Mouse (Mus musculus) adrenal gland, postnatal 25 days (tissue): ENCODE data around the gene Zmynd8. TPM values are rescaled to one million over a fixed set of nuclear protein-coding genes. Genes with fewer than 3 reads are reported as not detected.

Experiments used
- DNase-seq: peaks from one replicate; pipeline ENCODE4 v3.0.0; 2021; ENCODE audit warnings: mixed read lengths
- total RNA-seq: library from RNA; stranded (reverse); gene quantifications from 2 replicates; pipeline ENCODE4 v1.2.3, GENCODE M21; 2021

Gene Zmynd8
- total RNA-seq, 1 experiment from 2014 or later: 73.1 TPM

DNA sequence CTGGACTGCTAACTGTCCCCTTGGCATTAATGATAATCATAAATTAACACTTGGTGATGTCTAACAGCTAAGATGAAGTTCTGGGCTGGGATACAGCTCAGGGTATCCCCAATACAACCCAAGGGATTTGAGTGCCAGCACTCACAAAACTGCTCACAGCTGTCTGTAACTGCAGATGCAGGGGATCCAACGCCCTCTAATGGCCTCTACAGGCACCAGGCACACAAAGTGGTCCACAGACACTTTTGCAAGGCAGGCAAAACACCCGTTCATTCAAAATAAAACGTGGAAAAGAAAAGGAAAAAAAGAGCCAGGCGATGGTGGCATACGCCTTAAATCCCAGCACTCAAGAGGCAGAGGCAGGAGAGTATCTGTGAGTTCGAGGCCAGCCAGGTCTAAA, 658 bp upstream of the Zmynd8 start:
- no peak for DNase-seq

DNA sequence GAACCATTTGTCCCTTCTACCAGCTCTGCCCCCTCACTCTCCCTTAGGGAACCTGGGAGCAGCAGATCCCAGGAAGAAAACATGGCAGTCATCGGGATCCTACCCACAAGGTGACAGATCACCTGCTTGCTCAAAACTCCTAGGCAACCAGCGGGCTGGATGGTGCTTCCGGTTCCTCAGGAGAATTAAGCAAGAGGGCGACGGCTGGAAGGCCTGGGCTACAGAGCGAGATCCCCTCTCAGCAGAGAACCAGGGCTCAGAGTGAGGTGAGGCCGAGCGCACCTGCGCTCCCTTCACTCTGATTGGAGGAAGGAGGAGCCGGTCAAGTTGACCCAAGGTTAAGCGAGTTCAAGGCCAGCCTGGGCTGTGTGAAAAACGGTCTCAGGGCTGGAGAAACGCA, 2.6 kb downstream of the Zmynd8 start:
- DNase-seq: no peak

DNA sequence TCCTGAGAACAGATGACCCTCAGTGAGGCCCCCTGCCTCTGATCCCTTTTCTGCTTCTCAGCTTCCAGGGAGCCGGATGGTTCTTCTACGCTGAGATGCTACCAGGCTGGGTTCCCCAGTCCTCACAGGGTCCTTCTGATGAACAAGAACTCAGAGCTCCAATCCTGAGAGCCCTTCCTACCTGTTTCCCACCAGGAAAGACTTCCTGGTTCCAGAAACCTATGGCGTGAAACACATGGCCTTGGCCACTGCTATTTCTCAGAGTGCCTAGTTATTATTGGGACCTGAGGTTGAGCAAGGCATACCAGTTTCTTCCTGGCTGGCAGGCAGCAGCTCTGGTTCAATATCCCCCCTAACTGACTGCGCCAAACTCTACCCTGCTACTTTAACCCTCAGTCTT, 3.1 kb downstream of the Zmynd8 start:
- DNase-seq: no peak

DNA sequence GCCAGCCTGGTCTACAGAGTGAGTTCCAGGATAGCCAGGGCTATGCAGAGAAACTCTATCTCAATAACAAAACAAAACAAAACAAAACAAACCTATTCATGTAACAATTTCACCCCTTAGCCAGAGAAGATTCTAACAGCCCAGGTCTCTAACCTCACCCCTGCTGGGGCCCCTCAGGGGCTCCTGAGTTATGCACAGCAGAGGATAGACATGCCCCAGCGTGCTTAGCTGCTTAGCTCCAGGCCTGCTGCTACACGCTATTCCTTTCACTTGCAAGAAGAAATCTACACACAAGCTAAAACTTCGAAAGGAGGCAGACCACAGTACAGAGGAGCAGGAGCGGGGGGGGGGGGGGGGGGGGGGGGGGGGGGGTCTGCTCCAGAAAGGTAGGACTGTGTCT, 4.3 kb downstream of the Zmynd8 start:
- DNase-seq: no peak

DNA sequence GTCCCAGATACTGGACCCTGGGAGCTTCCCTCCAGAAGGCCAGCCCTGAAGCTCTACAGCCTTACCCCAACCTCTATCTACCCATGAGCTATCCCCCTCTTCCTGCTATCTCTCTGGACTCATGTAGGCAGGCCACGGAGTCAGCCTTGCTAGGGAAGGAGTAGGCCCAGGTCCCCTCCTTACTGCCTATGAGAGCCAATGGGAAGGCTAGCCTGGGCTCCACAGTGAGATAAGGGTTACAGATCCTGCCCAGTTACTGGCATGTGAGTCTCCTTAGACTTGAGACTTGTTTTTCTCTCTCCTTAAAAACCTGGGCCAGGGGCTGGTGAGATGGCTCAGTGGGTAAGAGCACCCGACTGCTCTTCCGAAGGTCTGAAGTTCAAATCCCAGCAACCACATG, 5.6 kb downstream of the Zmynd8 start:
- no peak for DNase-seq

DNA sequence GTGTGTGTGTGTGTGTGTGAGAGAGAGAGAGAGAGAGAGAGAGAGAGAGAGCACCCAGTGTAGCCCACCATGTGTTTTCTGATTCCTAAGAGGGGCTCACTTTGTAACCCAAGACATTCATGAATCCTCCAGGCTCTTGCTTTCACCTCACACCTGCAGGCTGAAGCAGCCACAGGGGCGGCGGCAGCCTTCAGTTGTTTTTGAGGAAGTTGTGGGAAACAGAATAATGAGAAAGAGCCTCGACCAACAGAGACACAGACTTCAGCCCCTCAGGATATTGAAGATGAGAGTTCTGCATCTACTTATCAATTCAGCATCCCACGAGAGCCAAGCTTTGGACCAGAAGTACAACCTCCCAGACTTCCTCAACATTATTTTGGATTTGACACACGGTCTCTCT, 6.2 kb downstream of the Zmynd8 start:
- no peak for DNase-seq

DNA sequence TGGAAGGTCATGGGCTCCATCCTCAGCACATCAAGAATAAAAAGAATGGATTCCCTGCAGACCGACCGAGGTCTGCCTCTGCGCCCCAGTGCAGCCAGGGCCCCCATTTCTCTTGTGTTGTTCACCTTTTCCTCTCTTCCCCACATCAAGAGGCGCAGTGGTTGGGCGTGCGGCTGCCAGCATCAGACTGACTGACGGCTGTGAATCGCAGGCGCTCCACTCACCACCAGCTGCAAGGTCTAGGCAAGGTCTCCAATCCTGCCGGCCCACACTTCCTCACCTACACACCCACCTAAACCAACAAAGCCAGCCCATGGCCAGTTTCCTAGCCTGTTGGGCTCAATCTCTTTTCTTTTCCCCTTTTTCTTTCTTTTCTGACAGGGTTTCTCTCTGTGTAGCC, 8.4 kb downstream of the Zmynd8 start:
- DNase-seq: no peak

DNA sequence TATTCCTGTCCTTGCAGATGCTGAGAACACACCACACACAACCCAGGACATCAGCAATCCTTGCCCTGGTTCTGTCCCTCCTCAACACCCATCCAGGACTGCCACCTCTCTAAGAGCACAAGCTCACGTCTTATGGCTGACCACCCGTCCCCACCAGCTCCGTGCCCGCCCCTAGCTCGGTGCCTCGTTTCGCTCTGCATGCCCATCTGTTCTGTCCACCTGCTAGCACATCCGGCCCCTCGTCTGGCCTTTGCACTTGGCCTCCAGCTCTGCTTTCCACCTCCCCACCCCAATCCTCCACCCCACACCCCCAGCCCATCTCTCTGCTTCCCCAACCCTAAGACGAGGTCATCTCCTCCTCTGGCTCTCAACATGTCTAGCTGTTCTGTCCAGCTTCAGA, 8.9 kb downstream of the Zmynd8 start:
- no peak for DNase-seq

DNA sequence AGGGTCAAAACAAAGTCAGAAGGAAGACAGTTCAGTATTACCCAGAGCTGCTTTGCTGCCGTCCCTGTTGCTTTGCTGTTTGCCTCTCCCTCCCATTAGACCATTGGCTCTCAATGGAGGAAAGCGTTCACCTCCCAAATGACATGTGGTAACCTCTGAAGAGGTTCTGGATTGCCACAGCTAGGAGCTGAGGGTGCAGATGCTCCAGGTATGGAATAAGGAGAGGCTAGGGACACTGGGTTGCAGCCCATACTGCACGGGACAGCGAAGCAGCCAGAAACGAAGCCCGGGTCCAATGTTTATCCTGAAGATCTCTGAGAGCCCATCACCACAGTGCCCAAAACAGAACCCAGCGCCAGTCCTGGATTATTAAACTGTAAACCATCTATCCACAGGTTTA, 9.6 kb downstream of the Zmynd8 start:
- DNase-seq: no peak

DNA sequence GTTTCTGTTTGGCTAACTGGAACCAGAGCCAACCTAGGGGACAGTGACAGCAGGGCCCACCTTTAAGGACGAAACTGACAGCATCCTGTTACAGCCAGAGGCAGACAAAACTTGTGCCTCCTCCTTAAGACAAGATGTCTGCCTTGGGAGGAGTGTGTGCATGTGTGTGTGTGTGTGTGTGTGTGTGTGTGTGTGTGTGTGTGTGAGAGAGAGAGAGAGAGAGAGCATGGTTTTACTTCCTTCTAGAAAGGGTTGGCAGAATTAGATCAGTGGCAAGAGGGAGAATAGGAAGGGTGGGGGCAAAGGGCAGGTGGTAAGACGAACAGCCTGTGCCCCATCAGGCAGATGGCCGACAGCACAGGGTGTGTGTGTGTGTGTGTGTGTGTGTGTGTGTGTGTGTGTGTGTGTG, 10.0 kb downstream of the Zmynd8 start:
- DNase-seq: no peak

DNA sequence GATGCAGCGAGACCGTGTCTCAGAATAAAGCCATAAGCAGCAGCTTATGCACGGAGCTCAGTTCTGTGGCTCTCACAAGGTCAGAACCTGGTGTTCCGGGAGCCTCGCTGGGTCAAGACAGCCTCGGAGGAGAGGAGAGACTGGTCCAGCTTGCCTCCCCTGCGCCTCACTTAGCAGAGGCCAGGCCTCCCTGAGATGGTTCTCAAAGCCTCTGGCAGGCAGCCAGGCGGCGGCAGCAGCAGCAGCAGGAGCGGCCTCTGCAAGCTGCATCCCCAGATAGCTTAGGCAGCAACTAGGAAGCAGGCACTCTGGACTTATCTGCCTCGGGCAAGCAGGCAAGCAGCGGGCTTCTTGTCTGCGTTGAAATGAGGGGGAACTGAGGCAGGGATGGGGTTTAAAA, 10.4 kb downstream of the Zmynd8 start:
- DNase-seq: peak; percentile 87

DNA sequence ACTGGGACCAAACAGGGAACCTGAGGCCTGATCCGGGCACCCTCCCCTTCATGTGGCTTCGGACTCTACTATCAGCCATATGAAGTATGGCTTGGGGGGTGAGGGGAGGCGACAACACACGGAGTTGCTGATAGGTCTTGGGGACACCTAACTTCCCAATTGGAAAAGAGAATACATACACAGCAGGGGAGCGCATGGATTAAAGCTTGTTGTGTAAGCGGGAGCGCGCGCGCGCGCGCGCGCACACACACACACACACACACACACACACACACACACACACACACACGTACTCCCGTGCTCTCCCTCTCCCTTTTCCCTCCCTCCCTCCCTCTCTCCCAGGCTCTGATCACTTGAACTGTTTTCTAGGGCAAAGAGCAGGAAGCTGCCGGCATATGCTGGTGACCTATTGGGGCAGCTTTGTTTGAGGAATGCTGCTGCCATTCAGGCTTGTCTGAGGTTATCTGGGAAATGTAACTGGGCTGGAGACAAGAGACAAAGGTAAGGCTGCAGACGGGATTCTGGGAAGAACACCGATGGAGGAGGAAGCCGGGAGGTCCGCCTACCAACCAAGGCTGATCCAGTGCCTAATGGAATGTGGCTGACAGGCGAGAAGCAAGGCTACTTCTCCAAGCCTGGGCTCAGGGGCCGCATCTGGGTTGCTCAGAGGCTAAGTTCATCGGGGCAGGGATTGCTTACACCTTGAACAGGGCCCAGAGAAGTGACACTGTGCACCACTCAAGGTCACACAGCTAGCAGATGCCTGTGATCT, 11.8 kb downstream of the Zmynd8 start:
- peak; percentile 41 for DNase-seq

DNA sequence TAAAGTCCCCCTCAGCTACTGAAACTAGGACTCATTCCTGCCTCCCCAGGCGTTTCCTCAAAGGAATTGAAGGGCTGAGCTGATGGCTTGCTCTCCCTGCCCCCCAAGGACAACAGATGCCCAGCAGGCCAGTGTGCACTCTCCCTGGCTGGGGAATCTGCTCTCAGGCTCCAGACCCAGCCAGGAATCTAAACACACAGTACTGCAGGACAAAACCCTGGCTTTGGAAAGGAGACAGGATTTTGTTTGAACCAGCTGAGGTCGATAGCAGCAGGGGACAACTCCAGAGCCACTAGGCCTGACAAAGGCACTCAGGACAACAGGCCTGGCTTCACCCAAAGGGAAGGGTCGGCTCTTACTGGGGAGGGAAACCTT, 12.3 kb downstream of the Zmynd8 start:
- peak; percentile 59 for DNase-seq

DNA sequence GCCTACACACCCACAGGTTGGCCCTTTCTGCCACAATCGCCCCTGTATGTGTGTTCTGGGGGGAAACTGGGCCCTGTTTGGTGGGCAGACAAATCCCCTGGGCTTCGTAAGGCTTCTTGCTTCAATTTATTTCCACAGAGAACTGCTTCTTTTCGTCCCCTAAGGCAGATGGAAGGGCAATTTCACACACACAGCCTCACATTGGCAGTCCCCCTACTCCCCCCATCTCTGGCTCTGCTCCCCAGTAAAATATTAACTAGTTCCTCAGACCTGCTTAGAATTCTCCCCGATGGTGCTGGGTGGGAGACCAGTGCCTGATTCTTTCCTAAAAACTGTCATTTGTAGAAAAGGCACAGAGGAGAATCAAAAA, 12.9 kb downstream of the Zmynd8 start:
- DNase-seq: no peak

DNA sequence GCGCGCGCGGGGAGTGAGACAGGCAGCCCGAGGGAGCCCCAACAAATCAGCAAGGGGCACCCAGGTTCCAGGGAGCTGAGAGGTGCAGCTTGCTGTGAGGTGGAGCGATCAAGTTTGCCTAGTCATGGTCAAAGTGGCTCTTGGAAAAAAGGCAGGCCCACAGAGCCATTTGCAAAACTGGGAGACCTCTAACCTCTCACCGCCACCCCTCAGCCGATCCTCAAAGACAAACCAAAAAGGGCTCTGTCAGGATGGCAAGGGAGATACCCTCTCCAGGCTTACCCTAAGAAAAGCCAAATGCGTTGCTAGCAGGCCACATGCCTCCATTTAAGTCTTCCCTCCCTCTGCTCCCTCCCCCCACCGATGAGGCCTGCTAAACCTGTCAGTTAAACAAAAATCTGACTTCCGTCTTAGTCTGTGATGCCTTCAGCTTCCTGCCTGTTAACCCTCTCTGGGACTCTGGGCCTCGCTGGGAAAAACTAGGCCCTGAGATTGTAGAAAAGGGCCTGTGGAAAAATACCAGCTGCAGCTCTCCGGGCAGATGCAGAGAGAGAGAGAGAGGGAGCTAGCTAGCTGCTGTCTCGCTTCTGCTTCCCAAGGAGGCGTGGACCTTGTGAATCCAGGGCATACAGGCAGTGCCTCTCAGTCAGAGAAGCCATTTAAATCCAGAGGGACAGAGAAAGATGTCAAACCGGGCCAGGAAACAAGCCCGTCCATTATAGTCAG, 13.4 kb downstream of the Zmynd8 start:
- DNase-seq: peak; percentile 58

DNA sequence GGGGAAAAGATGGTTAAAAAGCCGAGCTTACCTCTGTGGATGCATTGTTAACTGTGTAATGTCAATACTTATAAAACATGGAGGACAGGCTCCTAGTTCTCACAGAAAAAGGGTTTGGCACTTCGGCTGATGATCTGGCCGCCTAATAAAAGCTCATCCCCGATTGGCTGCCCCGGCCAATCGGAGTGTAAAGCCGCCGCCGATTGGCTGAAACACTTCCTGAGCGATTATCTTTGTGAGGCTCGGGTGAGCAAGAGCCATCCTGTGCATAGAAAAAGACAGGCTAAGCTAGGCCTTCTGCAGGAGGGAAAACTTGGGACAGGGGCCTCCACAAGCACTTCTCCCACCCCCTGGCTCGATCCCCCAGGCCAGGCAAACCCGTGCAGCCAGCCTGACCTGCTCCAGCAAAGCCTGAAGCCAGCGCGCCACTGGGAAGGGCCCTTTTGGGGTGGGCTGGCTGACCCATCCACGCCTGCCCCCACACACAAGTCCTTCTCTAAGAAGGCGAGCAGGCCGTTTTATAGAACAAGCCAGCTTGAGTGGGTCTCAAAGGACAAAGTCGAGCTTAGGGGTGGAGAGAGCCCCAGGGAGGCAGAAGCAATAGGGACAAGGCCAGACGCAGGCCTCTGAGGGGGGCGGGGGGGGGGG, 14.1 kb downstream of the Zmynd8 start:
- DNase-seq: peak; percentile 90

DNA sequence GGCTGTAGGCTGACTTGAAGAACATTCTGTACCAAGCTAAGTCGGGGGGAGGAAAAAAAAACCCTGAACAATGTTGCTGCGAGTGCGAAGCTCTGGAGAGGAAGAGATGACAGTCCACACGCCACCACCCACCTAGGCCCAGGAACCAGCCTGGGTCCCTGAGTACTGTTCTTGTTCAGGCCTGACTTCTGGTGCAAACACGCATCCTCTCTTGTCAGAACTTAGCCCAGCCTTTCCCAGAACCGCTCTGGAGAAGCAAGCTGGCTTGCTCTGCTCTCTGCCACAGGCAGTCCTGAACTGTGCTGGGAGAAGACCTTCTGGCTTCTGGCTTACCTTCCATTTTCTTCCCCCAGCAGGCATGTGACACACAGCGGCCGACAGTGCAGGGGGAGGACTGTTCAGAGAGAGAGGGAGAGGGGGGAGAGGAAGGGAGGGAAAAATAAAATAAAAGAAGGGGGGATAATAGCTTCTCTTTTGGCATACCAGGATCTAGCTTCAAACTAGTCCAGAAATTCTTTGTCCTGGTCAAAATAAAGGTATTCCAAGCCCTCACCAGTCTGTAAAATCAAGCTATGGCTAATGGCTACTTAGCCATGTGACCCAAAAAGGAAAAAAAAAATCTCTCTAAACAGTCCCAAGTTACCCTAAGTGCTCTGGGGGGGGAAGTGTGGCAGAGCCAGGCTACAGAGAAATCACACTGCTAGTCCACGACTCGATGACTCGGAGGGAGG, 14.8 kb downstream of the Zmynd8 start:
- DNase-seq: no peak

DNA sequence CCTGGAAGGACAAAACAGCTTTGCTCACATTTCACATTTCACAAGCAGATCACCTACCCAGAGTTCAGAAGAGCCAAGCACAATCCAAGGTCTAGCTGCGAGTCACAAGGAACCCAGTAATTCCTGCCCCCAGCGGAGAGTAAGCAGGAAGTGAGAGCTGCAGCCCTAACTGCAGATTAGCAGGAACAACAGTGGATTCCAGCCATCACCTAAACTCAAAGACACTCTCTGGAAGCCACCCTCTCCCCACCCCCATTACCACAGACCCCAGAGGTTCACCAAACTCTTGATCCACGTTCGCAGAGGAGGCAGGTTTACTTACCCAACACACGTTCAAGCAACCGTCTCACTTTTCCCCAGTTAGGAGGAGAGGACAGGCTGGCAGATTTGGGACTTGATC, 15.8 kb downstream of the Zmynd8 start:
- DNase-seq: no peak

DNA sequence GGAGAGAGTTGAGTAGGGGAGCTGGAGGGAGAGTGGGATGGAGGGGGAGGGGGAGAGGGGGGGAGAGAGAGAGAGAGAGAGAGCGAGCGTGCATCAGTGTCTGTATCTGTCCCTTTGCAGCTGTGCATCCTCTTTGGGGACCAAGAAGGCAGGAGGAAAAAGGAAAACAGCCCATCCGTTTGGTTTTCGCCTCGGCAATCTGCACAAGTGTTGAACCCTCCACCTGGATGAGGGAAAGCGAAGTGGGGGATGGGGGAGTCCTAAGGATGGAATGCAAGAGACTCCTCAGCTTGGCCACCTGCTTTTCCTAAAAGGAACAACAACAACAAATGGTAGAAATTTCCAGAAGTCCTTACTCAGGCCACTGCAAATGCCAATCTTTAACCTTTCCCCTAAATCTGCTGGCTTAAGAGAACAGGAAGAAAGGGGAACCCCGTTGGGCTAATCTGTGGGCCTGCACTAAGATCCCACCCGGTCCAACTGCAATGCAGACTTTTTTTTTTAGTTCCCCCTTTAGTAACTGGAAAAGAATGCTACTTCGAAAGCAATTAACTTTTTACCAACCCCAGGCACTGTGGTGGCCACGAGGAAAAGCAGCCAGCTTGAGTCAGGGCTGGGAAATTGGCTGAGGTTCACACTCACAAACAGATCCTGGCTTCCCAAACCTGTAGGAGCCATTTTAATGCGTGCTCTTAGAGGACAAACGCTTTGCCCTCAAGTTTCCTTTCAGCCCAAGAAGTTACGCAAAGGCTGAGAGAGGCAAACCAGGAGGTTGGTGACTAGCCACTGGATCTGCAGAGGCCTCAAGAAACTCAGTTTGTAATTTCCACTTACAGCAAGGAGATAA, 17.0 kb downstream of the Zmynd8 start:
- DNase-seq: no peak

DNA sequence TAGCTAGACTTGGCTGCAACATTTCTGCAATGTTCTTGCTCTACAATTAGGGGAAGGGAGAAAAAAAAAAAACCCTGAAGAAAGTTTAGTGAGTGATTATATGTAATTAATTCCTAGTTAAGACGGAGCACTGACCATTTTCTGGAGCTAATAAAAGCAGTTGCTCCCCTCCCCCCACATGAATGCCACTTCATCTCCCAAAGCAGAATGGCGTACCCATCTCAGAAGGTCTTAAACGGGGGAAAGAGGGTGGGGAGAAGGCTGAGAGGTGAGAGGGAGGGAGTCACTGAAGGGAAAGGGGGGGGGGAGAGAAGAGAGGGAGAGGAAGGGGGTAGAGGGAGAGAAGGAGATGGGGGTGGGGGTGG, 17.6 kb downstream of the Zmynd8 start:
- no peak for DNase-seq

DNA sequence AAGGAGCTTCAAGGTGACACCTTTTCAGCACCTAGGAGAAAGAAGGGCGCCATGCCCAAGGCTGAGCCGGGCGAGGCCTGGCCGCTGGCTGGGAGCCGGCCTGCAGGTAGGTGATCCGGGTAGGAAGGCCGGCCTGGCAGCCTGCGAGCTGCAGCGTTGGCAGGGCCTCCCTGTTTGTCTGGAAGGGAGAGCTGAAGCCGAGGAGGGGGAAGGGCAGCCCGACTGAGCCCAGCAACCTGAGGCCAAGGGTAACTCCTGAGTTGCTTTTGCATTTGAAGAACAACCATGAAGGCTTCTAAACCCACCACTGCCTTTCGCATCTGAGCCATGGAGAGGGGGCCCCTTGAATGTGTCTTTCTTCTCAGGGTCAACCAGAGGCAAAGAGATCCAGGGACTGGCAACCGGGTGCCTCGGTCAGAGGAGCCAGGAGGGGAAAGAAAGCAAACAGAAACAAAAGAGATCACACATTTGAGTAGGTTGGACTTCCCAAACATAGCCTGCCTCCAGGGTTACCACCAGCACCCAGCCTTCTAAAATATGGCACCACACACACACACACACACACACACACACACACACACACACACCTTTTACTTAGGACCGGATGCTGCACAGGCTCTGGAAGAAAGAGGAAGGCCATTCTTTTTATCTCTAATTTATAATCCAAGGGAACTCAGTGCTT, 18.2 kb downstream of the Zmynd8 start:
- DNase-seq: peak; percentile 82
